In genomic region chr15:31238611-31239010, GRCm38 (mm10) we compare ENCODE assay signal across 21 mouse cellular contexts. TPM values are rescaled to one million over a fixed set of nuclear protein-coding genes. Genes with fewer than 3 reads are reported as not detected.
DNase-seq lines count a peak whose midpoint lies in the region; ATAC-seq and TF ChIP-seq lines count a peak whose summit lies in the region.
"Had no signal": no experiment of that assay in that cellular context is flagged by ENCODE, and none has a peak within 500 bp of the region (broad histone marks: within the 10 kb centered on the region; RNA-seq: fewer than 3 reads in every experiment).

No protein-coding gene starts in this region.

- no peak for TF ChIP-seq POLR2A in heart, adult 2 months (IDR thresholded peaks at IDR 0.05; ENCODE audit: insufficient read depth, low read depth, low read length)

- 0 out of 2 replicates have a peak, but pooled peaks cover 5% of the 10 kb centered on the region for H3K9me3 ChIP-seq in heart, embryonic 10.5 days
- H3K9me3 ChIP-seq in kidney, embryonic 16.5 days (ENCODE audit: low read length) = peaks cover 7% of the 10 kb centered on the region; the same call in 1 of the 2 replicates
- H3K9me3 ChIP-seq in liver, embryonic 16.5 days (replicated peaks; ENCODE audit: control insufficient read depth, low read length) = no peaks in the 10 kb centered on the region
- H3K9me3 ChIP-seq: forebrain, embryonic 12.5 days; heart, embryonic 15.5 days; hindbrain, embryonic 10.5 days had no signal

- H3K4me3 ChIP-seq in heart, embryonic 10.5 days = no peak overlapping the region
- H3K4me3 ChIP-seq in heart, adult 2 months = no peak overlapping the region
- H3K4me3 ChIP-seq in kidney, embryonic 16.5 days (ENCODE audit: low read length) = no peak overlapping the region
- H3K4me3 ChIP-seq in liver, embryonic 16.5 days (ENCODE audit: low read depth, low read length) = no peak overlapping the region
- H3K4me3 ChIP-seq: embryonic facial prominence, embryonic 13.5 days; forebrain, embryonic 12.5 days; heart, embryonic 15.5 days; hindbrain, embryonic 10.5 days had no signal

- no peaks in the 10 kb centered on the region for H3K79me2 ChIP-seq in heart, adult 2 months (replicated peaks; ENCODE audit: control insufficient read depth, insufficient read depth, low read length)

- TF ChIP-seq EP300 in heart, adult 2 months (IDR thresholded peaks at IDR 0.05; ENCODE audit: insufficient read depth, low read depth, low read length) = no peak

- no peak for DNase-seq in heart, embryonic 10.5 days (ENCODE audit: low spot score)
- no peak for DNase-seq in heart, adult 2 months
- DNase-seq in kidney, adult 8-10 months = no peak
- no peak for DNase-seq in liver
- peak; percentile 26 for DNase-seq in naive thymus-derived CD4-positive, alpha-beta T cell, adult 2 months (ENCODE audit: low read depth)
- no peak for DNase-seq in adrenal gland, postnatal 14 days
- DNase-seq: adrenal gland, adult 8-10 months; cerebellum, adult 2 months; cerebellum, postnatal 10 days; embryo, embryonic 11 days; gastrocnemius, postnatal 10 days; heart, postnatal 14 days had no signal

- no peaks in the 10 kb centered on the region for H3K27me3 ChIP-seq in heart, embryonic 10.5 days (ENCODE audit: insufficient read depth, poor library complexity, severe bottlenecking)
- no peaks in the 10 kb centered on the region for H3K27me3 ChIP-seq in heart, adult 2 months (ENCODE audit: control insufficient read depth, insufficient read depth, low read length)
- H3K27me3 ChIP-seq in kidney, embryonic 16.5 days (ENCODE audit: insufficient read depth, low read length) = no peaks in the 10 kb centered on the region
- H3K27me3 ChIP-seq in liver, embryonic 16.5 days (ENCODE audit: control insufficient read depth, insufficient read depth, low read depth, low read length) = no peaks in the 10 kb centered on the region
- H3K27me3 ChIP-seq: embryonic facial prominence, embryonic 13.5 days; forebrain, embryonic 12.5 days; heart, embryonic 15.5 days had no signal

- no peak for TF ChIP-seq CTCF in heart, adult 2 months (IDR thresholded peaks at IDR 0.05)

- WGBS in heart, embryonic 10.5 days = 65% methylated on average over 11 of the region's 11 CpGs
- 82% methylated on average over 11 of the region's 11 CpGs for WGBS in heart, adult 2 months
- WGBS in kidney, embryonic 16.5 days = 25% methylated on average over 11 of the region's 11 CpGs
- WGBS in liver, embryonic 16.5 days (ENCODE audit: insufficient replicate concordance) = 56% methylated on average over 11 of the region's 11 CpGs

- H3K9ac ChIP-seq in heart, adult 2 months (ENCODE audit: low read depth, low read length) = no peak overlapping the region
- H3K9ac ChIP-seq in kidney, embryonic 16.5 days (replicated peaks; ENCODE audit: low read length) = no peak overlapping the region
- H3K9ac ChIP-seq in liver, embryonic 16.5 days (ENCODE audit: low read depth, low read length) = no peak overlapping the region
- H3K9ac ChIP-seq: embryonic facial prominence, embryonic 13.5 days; forebrain, embryonic 12.5 days; heart, embryonic 15.5 days; hindbrain, embryonic 14.5 days had no signal

- intact Hi-C loops in heart, adult 2 months (cut with DNase I) = no loop called here

- H3K4me2 ChIP-seq in kidney, embryonic 16.5 days (replicated peaks; ENCODE audit: low read depth, low read length) = no peak overlapping the region
- H3K4me2 ChIP-seq in liver, embryonic 16.5 days (ENCODE audit: low read depth, low read length) = no peak overlapping the region
- H3K4me2 ChIP-seq: embryonic facial prominence, embryonic 13.5 days; forebrain, embryonic 12.5 days; heart, embryonic 15.5 days; hindbrain, embryonic 14.5 days had no signal

- H3K4me1 ChIP-seq in heart, embryonic 10.5 days = peaks cover 29% of the 10 kb centered on the region
- no peaks in the 10 kb centered on the region for H3K4me1 ChIP-seq in heart, adult 2 months (ENCODE audit: control insufficient read depth, insufficient read depth, low read length)
- H3K4me1 ChIP-seq in kidney, embryonic 16.5 days (ENCODE audit: insufficient read depth, low read length) = peaks cover 17% of the 10 kb centered on the region
- H3K4me1 ChIP-seq in liver, embryonic 16.5 days (ENCODE audit: control insufficient read depth, low read depth, low read length) = peaks cover 9% of the 10 kb centered on the region
- H3K4me1 ChIP-seq: embryonic facial prominence, embryonic 13.5 days; forebrain, embryonic 12.5 days; hindbrain, embryonic 10.5 days had no signal

- H3K36me3 ChIP-seq in heart, embryonic 10.5 days = peaks cover 16% of the 10 kb centered on the region; the same call in 1 of the 2 replicates
- H3K36me3 ChIP-seq in heart, adult 2 months (ENCODE audit: control insufficient read depth, insufficient read depth, low read length) = no peaks in the 10 kb centered on the region; the same call in 1 of the 2 replicates
- peaks cover 39% of the 10 kb centered on the region for H3K36me3 ChIP-seq in kidney, embryonic 16.5 days (ENCODE audit: insufficient read depth, low read length)
- peaks cover 10% of the 10 kb centered on the region for H3K36me3 ChIP-seq in liver, embryonic 16.5 days (ENCODE audit: control insufficient read depth, insufficient read depth)

- H3K27ac ChIP-seq in heart, embryonic 10.5 days = 0 out of 2 replicates have a peak overlapping the region, but pooled peaks have one; percentile 0
- H3K27ac ChIP-seq in heart, adult 2 months = no peak overlapping the region
- no peak overlapping the region for H3K27ac ChIP-seq in kidney, embryonic 16.5 days (ENCODE audit: low read length)
- H3K27ac ChIP-seq in liver, embryonic 16.5 days (ENCODE audit: low read length) = peak overlapping the region; percentile 61
- H3K27ac ChIP-seq: embryonic facial prominence, embryonic 13.5 days; forebrain, embryonic 12.5 days; hindbrain, embryonic 10.5 days; hindbrain, embryonic 14.5 days had no signal

- peak; percentile 41; the same call in 1 of the 2 replicates for ATAC-seq in kidney, embryonic 16.5 days (ENCODE audit: low FRiP score, low TSS enrichment)
- ATAC-seq in liver, embryonic 16.5 days (ENCODE audit: low read depth) = peak; percentile 64
- ATAC-seq: forebrain, embryonic 16.5 days; intestine, embryonic 16.5 days had no signal

RNA-seq across cellular contexts. Expression of gene Dap, which starts 14.5 kb away (rescaled TPM):
- polyA plus RNA-seq in heart, embryonic 10.5 days (2016; fragmentation: Nextera tagmentation; extraction: Ambion mirVana) = 38.1 and 49.2 TPM in 2 replicates
- total RNA-seq in heart, adult 2 months (2021) = 10 to 100 TPM; 17.7 to 27.0 TPM
- 15.4 and 18.8 TPM in 2 replicates for polyA plus RNA-seq in heart, adult 2 months (2012; rRNA removed)
- 78.3 and 89.7 TPM in 2 replicates for polyA plus RNA-seq in kidney, embryonic 16.5 days (2015; fragmentation: Nextera tagmentation; extraction: Ambion mirVana)
- polyA plus RNA-seq in liver, embryonic 16.5 days (2015; fragmentation: Nextera tagmentation; extraction: Ambion mirVana) = 48.4 and 54.2 TPM in 2 replicates
- 66.7 and 81.4 TPM in 2 replicates for total RNA-seq in adrenal gland, postnatal 14 days (2021)

Comparison
In these comparisons a context has a peak if more than half of its experiments do, and no peak if none do; other contexts are left out.
1. H3K27ac ChIP-seq: peak in heart, embryonic 10.5 days (single experiment) and liver, embryonic 16.5 days (single experiment); none in heart, adult 2 months (single experiment) and kidney, embryonic 16.5 days (single experiment).